Mouse (Mus musculus): ENCODE measurements around the gene Sec24d.

- TF ChIP-seq CTCF (IDR thresholded peaks at IDR 0.05; ENCODE audit: control insufficient read depth, insufficient read depth, low read length) (no peak), POLR2A (IDR thresholded peaks at IDR 0.05; ENCODE audit: borderline replicate concordance, control insufficient read depth, low read depth, low read length) (no peak)
Measured at GRCm38 (mm10) chr3:123235921-123236320, 31.3 kb upstream of the Sec24d start, which contains the start of gene Synpo2.

Measured in bone marrow, adult 2 months (tissue).